Mouse (Mus musculus) CH12.LX (cell line): Measurements from ENCODE around the gene Syndig1l. TPM values are rescaled to one million over a fixed set of nuclear protein-coding genes. Genes with fewer than 3 reads are reported as not detected.

Source experiments
- DNase-seq: peaks from one replicate; pipeline ENCODE4 v3.0.0-alpha.2; 2013; ENCODE audit errors: extremely low read depth
- H3K27ac ChIP-seq: 2 replicates; pipeline ENCODE4 v1.5.1; 2012; ENCODE audit warnings: low read depth, mild to moderate bottlenecking, control low read depth, moderate library complexity; ENCODE audit not compliant: insufficient read depth
- H3K27me3 ChIP-seq: replicated peaks from 2 replicates; pipeline ENCODE3; 2012; ENCODE audit warnings: inconsistent platforms
- H3K36me3 ChIP-seq, 2 experiments: replicated peaks in 1 of 2; 2 replicates each; pipeline versions ENCODE3 to v1.6.1; 2012; ENCODE audit warnings: inconsistent platforms in 1 of 2, low read length in 1 of 2, mild to moderate bottlenecking in 1 of 2, mixed read lengths in 1 of 2, moderate library complexity in 1 of 2; ENCODE audit not compliant: control insufficient read depth in 1 of 2, insufficient read depth in 1 of 2
- H3K4me1 ChIP-seq, 2 experiments: 2 replicates each; pipeline ENCODE4 v1.6.1; 2012; ENCODE audit warnings: inconsistent platforms in 1 of 2, moderate library complexity in 1 of 2; ENCODE audit not compliant: insufficient read depth in 2 of 2, control insufficient read depth in 1 of 2
- H3K4me2 ChIP-seq: 2 replicates; pipeline ENCODE4 v1.6.1; 2012; ENCODE audit warnings: low read depth, mild to moderate bottlenecking, control low read depth; ENCODE audit not compliant: poor library complexity, insufficient read depth, severe bottlenecking
- H3K4me3 ChIP-seq, 3 experiments: fragments of 150-350 bp in 1 of 3; sonication (generic) in 1 of 3; replicated peaks in 1 of 3; 2 replicates each; pipeline versions ENCODE3 to v1.5.1; 2011 to 2012; ENCODE audit warnings: low read depth in 2 of 3, low read length in 2 of 3, mild to moderate bottlenecking in 2 of 3, moderate library complexity in 2 of 3, control low read depth in 1 of 3, improper control_type of control experiment in 1 of 3, inconsistent platforms in 1 of 3, mixed read lengths in 1 of 3; ENCODE audit not compliant: poor library complexity in 1 of 3
- H3K79me2 ChIP-seq: replicated peaks from 2 replicates; pipeline ENCODE4 v1.6.1; 2012; ENCODE audit warnings: mild to moderate bottlenecking, moderate library complexity; ENCODE audit not compliant: control insufficient read depth, poor library complexity, insufficient read depth, severe bottlenecking; ENCODE audit errors: extremely low read depth
- H3K9ac ChIP-seq: 2 replicates; pipeline ENCODE4 v1.6.1; 2012; ENCODE audit warnings: low read depth, mild to moderate bottlenecking, control low read depth, moderate library complexity; ENCODE audit not compliant: insufficient read depth
- H3K9me3 ChIP-seq: replicated peaks from 2 replicates; pipeline ENCODE3; 2012; ENCODE audit warnings: low read length, inconsistent platforms, mixed read lengths
- E2F4 ChIP-seq: IDR thresholded peaks from 2 replicates; pipeline ENCODE4 v1.6.1; 2011; ENCODE audit warnings: low read depth, low read length, improper control_type of control experiment; ENCODE audit not compliant: insufficient replicate concordance
- EP300 ChIP-seq: IDR thresholded peaks from 2 replicates; pipeline ENCODE4 v1.6.1; 2011; ENCODE audit warnings: low read length, improper control_type of control experiment
- MAZ ChIP-seq: IDR thresholded peaks from 2 replicates; pipeline ENCODE4 v1.6.1; 2012; ENCODE audit warnings: low read depth, mild to moderate bottlenecking, inconsistent platforms, low read length, improper control_type of control experiment, moderate library complexity
- MXI1 ChIP-seq: IDR thresholded peaks from 2 replicates; pipeline ENCODE4 v1.6.1; 2011; ENCODE audit warnings: mild to moderate bottlenecking, low read depth, low read length, improper control_type of control experiment
- POLR2AphosphoS2 ChIP-seq: IDR thresholded peaks from 2 replicates; pipeline ENCODE4 v1.6.1; 2011; ENCODE audit warnings: low read depth, low read length, improper control_type of control experiment
- USF2 ChIP-seq: conservative IDR thresholded peaks from 2 replicates; pipeline ENCODE4 v1.6.1; 2011; ENCODE audit warnings: low read depth, low read length, improper control_type of control experiment
- dilution Hi-C: fragments of 300-500 bp; cut with MboI; formaldehyde crosslinking; loops from 2 replicates; pipeline ENCODE4 v1.14.3; 2020; ENCODE audit warnings: low sequenced_read_pairs; ENCODE audit not compliant: extremely low pct_unique_long_range_greater_than_20kb, extremely low pct_ligation_motif_present
- in situ Hi-C: fragments of 300-500 bp; cut with MboI; formaldehyde crosslinking; loops from 3 replicates; pipeline ENCODE4 v1.14.3; 2019; ENCODE audit warnings: low sequenced_read_pairs, low pct_ligation_motif_present, low pct_unique_long_range_greater_than_20kb, mixed read lengths
- polyA plus RNA-seq: library from polyadenylated mRNA; unstranded; fragments of >175 nt; gene quantifications from 2 replicates; pipeline ENCODE4 v1.2.1, GENCODE M21; 2012; ENCODE audit warnings: low read depth; ENCODE audit not compliant: insufficient read length
- total RNA-seq, 2 experiments: library from RNA; depleted of rRNA; stranded (reverse); fragments of 300-350 nt in 1 of 2; fragments of >200 nt in 1 of 2; gene quantifications; 2 replicates each; pipeline ENCODE4 v1.2.3; 2012 to 2014

Gene Syndig1l
- total and polyA plus RNA-seq, 3 experiments = 0.16 TPM; not detected in 2

DNA sequence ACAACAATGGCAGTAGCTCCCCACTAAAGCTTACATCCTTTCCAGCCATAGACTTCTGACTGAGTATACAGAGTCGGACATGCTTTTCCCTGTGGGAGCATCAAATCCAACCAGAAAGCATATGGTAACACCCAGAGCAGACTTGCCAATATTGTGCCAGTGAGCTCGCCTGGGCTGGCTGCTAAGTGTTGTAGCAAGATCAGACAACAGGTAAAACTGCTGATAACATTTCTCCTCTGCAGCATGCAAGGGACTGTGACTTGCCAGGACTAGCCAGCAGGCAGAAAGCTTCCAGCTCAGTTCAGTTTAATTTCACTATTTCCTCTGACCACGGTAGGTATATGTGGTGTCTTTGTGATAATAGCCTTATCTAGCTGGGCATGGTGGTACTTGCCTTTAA, 66.8 kb downstream of the Syndig1l start:
- DNase-seq = no peak
- Histone ChIP-seq H3K27me3 (peaks cover 2% of the 10 kb centered on the region), H3K27ac (no peak overlapping the region), H3K4me1 (0 out of 4 replicates have a peak, but pooled peaks cover 0 to 4% of the 10 kb centered on the region in 2 experiments), H3K9me3 (no peaks in the 10 kb centered on the region), H3K36me3 (no peaks in the 10 kb centered on the region), H3K4me2 (no peak overlapping the region), H3K9ac (no peak overlapping the region), H3K79me2 (no peaks in the 10 kb centered on the region), H3K4me3 (no peak overlapping the region)
- dilution Hi-C loops = no loop called here
- in situ Hi-C loops = no loop called here
- TF ChIP-seq EP300 = no peak
- no peak for TF ChIP-seq MXI1
- TF ChIP-seq E2F4 = no peak
- no peak for TF ChIP-seq USF2
- no peak for TF ChIP-seq POLR2AphosphoS2
- no peak for TF ChIP-seq MAZ

Other genes starting within 250 kb of the Syndig1l start
- 2.1 and 2.2 TPM in 2 replicates for gene Aldh6a1, start 247.8 kb downstream of the Syndig1l start, total RNA-seq (2012; rRNA removed)
- gene Aldh6a1, start 247.8 kb downstream of the Syndig1l start, total RNA-seq (2014; rRNA removed) = 4.2 and 4.6 TPM in 2 replicates
- 1.6 and 1.9 TPM in 2 replicates for gene Aldh6a1, start 247.8 kb downstream of the Syndig1l start, polyA plus RNA-seq
- gene Lin52, start 247.4 kb downstream of the Syndig1l start, total RNA-seq (2012; rRNA removed) = 5.9 and 6.8 TPM in 2 replicates
- gene Lin52, start 247.4 kb downstream of the Syndig1l start, total RNA-seq (2014; rRNA removed) = 16.2 and 17.0 TPM in 2 replicates
- gene Lin52, start 247.4 kb downstream of the Syndig1l start, polyA plus RNA-seq = 8.7 and 10.5 TPM in 2 replicates
- gene Vsx2, start 129.1 kb downstream of the Syndig1l start, total RNA-seq (2012; rRNA removed) = not detected in 2 replicates
- not detected in 2 replicates for gene Vsx2, start 129.1 kb downstream of the Syndig1l start, total RNA-seq (2014; rRNA removed)
- not detected in 2 replicates for gene Vsx2, start 129.1 kb downstream of the Syndig1l start, polyA plus RNA-seq
- gene Abcd4, start 81.4 kb downstream of the Syndig1l start, total RNA-seq (2012; rRNA removed) = 5.8 and 8.4 TPM in 2 replicates
- gene Abcd4, start 81.4 kb downstream of the Syndig1l start, total RNA-seq (2014; rRNA removed) = 4.3 and 4.7 TPM in 2 replicates
- 10.2 and 11.1 TPM in 2 replicates for gene Abcd4, start 81.4 kb downstream of the Syndig1l start, polyA plus RNA-seq
- gene Vrtn, start 57.8 kb downstream of the Syndig1l start, total RNA-seq (2012; rRNA removed) = not detected in 2 replicates
- not detected in 2 replicates for gene Vrtn, start 57.8 kb downstream of the Syndig1l start, total RNA-seq (2014; rRNA removed)
- not detected in 2 replicates for gene Vrtn, start 57.8 kb downstream of the Syndig1l start, polyA plus RNA-seq
- gene Npc2, start 74.3 kb upstream of the Syndig1l start, total RNA-seq (2012; rRNA removed) = 63.7 and 73.4 TPM in 2 replicates
- 97.5 and 98.5 TPM in 2 replicates for gene Npc2, start 74.3 kb upstream of the Syndig1l start, total RNA-seq (2014; rRNA removed)
- gene Npc2, start 74.3 kb upstream of the Syndig1l start, polyA plus RNA-seq = 80.3 and 89.0 TPM in 2 replicates
- gene Isca2, start 74.4 kb upstream of the Syndig1l start, total RNA-seq (2012; rRNA removed) = 59.1 and 59.7 TPM in 2 replicates
- gene Isca2, start 74.4 kb upstream of the Syndig1l start, total RNA-seq (2014; rRNA removed) = 75.3 and 90.4 TPM in 2 replicates
- gene Isca2, start 74.4 kb upstream of the Syndig1l start, polyA plus RNA-seq = 50.4 and 55.1 TPM in 2 replicates
- under 0.01 and 0.25 TPM in 2 replicates for gene Ltbp2, start 177.7 kb upstream of the Syndig1l start, total RNA-seq (2012; rRNA removed)
- 0.19 TPM in 1 of 2 replicates, not detected in the other for gene Ltbp2, start 177.7 kb upstream of the Syndig1l start, total RNA-seq (2014; rRNA removed)
- 0.61 and 0.97 TPM in 2 replicates for gene Ltbp2, start 177.7 kb upstream of the Syndig1l start, polyA plus RNA-seq